Comparison of ENCODE assay signal across 16 mouse cellular contexts in the genomic region with DNA sequence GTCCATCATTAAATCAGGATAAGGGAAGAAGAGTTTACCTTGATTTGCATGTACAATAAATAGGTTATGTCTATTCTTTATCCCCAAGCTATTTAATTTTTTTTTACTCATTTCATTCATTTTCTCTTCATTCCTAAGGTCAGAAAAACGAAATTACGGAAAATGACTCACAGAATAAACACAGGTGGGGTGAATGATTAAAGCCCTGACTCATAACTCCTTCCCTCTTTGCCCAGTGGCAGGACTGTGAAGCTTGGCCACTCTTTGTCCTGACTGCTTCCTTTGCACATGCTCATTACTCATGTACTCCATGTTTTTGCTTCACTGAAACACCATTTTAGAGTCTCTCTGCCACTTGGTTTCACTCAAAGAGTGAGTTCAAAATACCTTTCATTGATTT. TPM values are rescaled to one million over a fixed set of nuclear protein-coding genes. Genes with fewer than 3 reads are reported as not detected.
"Had no signal": no experiment of that assay in that cellular context is flagged by ENCODE, and none has a peak within 500 bp of the region (broad histone marks: within the 10 kb centered on the region; RNA-seq: fewer than 3 reads in every experiment).

No protein-coding gene starts in this region.

- H3K4me3 ChIP-seq: kidney, embryonic 15.5 days; layer of hippocampus, adult 2 months; left cerebral cortex, adult 2 months; liver, embryonic 13.5 days; midbrain, embryonic 12.5 days had no signal

- H3K27me3 ChIP-seq: kidney, embryonic 15.5 days; liver, embryonic 13.5 days; midbrain, embryonic 12.5 days had no signal

- H3K36me3 ChIP-seq: kidney, embryonic 15.5 days; liver, embryonic 13.5 days; midbrain, embryonic 12.5 days had no signal

- H3K4me2 ChIP-seq: kidney, embryonic 15.5 days; liver, embryonic 13.5 days; midbrain, embryonic 12.5 days had no signal

- H3K9me3 ChIP-seq: kidney, embryonic 15.5 days; liver, embryonic 13.5 days; midbrain, embryonic 12.5 days had no signal

- H3K27ac ChIP-seq: kidney, embryonic 15.5 days; layer of hippocampus, adult 2 months; left cerebral cortex, adult 2 months; liver, embryonic 13.5 days; midbrain, embryonic 12.5 days had no signal

- ATAC-seq: midbrain, embryonic 16.5 days had no signal

- H3K9ac ChIP-seq: kidney, embryonic 15.5 days; liver, embryonic 13.5 days; midbrain, embryonic 12.5 days had no signal

- DNase-seq: kidney, adult 8-10 months; kidney, postnatal 10 days; kidney, postnatal 36 days; layer of hippocampus, postnatal 36 days; liver, embryonic 13.5 days; lung, adult 2 months; lung, postnatal 14 days; lung, postnatal 4 days; thymus, postnatal 36 days had no signal

- H3K4me1 ChIP-seq: kidney, embryonic 15.5 days; liver, embryonic 13.5 days; midbrain, embryonic 12.5 days had no signal

RNA-seq across cellular contexts. Expression of a gene that starts 24.1 kb away (rescaled TPM):
- total RNA-seq: megakaryocyte progenitor cell, adult 5-6 weeks; monocyte, adult 5-6 weeks had no signal
